Mouse (Mus musculus) olfactory bulb, adult 2 months (tissue): ENCODE results near the gene Svs3b. TPM values are rescaled to one million over a fixed set of nuclear protein-coding genes. Genes with fewer than 3 reads are reported as not detected.
"Not testable (repeated sequence)": the region's sequence is repeated elsewhere in the genome, so short reads cannot be mapped to it uniquely, and the experiment has no call there.

ENCODE experiments used
- H3K27ac ChIP-seq: fragments of 200-500 bp; 2 replicates; pipeline ENCODE4 v1.5.1; 2012; ENCODE audit warnings: low read depth, low read length; ENCODE audit not compliant: insufficient read depth
- H3K4me1 ChIP-seq: fragments of 200-500 bp; 2 replicates; pipeline ENCODE4 v1.6.1; 2012; ENCODE audit warnings: low read length; ENCODE audit not compliant: control insufficient read depth, insufficient read depth
- H3K4me3 ChIP-seq: fragments of 200-500 bp; 2 replicates; pipeline ENCODE4 v1.5.1; 2012; ENCODE audit warnings: mild to moderate bottlenecking, low read depth, low read length, moderate library complexity; ENCODE audit not compliant: insufficient read depth
- CTCF ChIP-seq: fragments of 200-500 bp; IDR thresholded peaks from 2 replicates; pipeline ENCODE4 v1.5.1; 2012; ENCODE audit warnings: low read depth, mild to moderate bottlenecking, low read length, moderate library complexity; ENCODE audit not compliant: insufficient read depth
- POLR2A ChIP-seq: fragments of 200-500 bp; IDR thresholded peaks from 2 replicates; pipeline ENCODE4 v1.6.1; 2012; ENCODE audit warnings: mild to moderate bottlenecking, low read depth, low read length, moderate library complexity; ENCODE audit not compliant: insufficient read depth
- WGBS: fragments of 180-500 bp; shearing (Covaris S2); methylation state at CpG from one replicate; pipeline ENCODE4 v1.1.7; 2018; 5-methylcytosine and 5-hydroxymethylcytosine counted together
- polyA plus RNA-seq: library from polyadenylated mRNA; stranded (reverse); fragments of >200 nt; gene quantifications from 2 replicates; pipeline ENCODE4 v1.2.4, GENCODE M21; 2012; ENCODE audit warnings: low replicate concordance; ENCODE audit not compliant: missing spikeins, insufficient read depth, insufficient read length

The Svs3b gene
- polyA plus RNA-seq = not detected in 2 replicates

DNA sequence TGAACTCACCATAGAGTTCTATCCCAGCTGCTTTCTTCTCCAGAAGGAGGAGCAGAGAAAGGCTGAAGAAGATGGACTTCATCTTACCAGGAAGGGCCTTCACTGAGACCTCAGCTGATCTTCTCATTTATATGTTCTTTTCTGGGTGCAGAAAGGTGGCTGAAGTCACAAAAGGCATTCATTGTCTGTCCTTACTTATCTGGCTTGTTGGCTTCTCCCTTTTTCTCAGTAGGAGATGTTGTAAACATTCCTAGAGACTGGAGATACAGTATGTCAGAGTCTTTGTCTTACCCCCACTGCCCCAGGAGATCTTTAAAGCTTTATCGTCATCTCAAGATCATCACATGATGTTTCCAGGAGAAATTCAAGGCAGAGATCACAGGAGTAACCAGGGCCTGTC lies at the start of gene Svs3b:
TSS of gene Svs3b (minus strand) at position 101 of the 400 bp plus-strand sequence.
- H3K4me1 ChIP-seq, H3K4me3 ChIP-seq, H3K27ac ChIP-seq: not testable (repeated sequence)
- 82% methylated on average over 1 of the region's 1 CpGs for WGBS

- H3K27ac ChIP-seq, H3K4me1 ChIP-seq, H3K4me3 ChIP-seq: not testable (repeated sequence)
- 82% methylated on average over 1 of the region's 1 CpGs for WGBS
Observed at GRCm38 (mm10) chr2:164288968-164289367, 32.5 kb upstream of the Svs3b start, which contains the start of gene Svs3a. Gene Svs3a, plus strand, starts transcription at chr2:164289268.

DNA sequence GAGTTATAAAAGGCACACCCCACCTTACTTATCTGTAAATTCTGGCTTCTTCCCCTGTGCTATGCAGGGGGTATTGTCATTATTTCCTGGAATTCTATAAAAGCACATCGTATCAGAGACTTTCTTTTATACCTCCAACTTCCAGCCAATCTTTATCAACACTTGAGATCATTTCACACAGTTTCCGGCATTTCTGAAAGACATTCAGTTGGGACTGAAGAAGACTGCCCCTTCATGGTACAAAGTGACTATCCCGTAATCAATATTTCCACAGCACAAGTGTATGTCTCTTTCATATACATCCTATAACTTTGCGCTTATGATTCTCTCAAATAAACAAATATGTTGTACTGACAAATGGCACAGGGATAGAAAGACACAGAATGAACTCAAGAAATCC lies 21.9 kb upstream of the Svs3b start, which contains the start of gene Svs4:
TSS of gene Svs4 (minus strand) at position 101 of the 400 bp plus-strand sequence.
- 91% methylated on average over 4 of the region's 4 CpGs for WGBS
- Histone ChIP-seq H3K27ac (no peak within 1 kb of the TSS), H3K4me3 (no peak within 1 kb of the TSS), H3K4me1 (no peaks in the 10 kb centered on the region)
- no peak for TF ChIP-seq POLR2A
- no peak for TF ChIP-seq CTCF

DNA sequence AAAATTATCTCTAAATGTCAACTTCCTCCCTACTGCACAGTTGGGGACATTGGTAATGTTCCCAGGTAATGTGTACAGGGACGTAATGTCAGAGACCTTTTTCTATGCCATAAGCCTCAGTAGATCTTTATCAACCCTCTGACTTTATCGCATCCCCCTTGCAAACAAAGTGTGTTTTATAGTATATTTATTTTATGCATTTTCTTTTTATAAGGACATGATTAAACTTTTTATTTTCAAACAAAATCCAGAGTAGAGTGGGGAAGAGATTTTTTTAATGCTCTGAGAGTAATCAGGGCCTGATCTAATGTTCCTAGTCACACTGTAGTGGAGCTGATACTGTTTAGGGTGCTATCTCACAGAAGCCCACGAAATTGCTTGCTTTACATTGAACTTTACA lies 18.1 kb downstream of the Svs3b start, which contains the start of gene Svs2:
TSS of gene Svs2 (minus strand) at position 101 of the 400 bp plus-strand sequence.
- H3K4me3 ChIP-seq = no peak within 1 kb of the TSS
- no peak within 1 kb of the TSS for H3K27ac ChIP-seq
- WGBS = 90% methylated on average over 3 of the region's 3 CpGs
- TF ChIP-seq CTCF (no peak), POLR2A (no peak)
- no peaks in the 10 kb centered on the region for H3K4me1 ChIP-seq

GRCm38 (mm10) chr2:164232671-164233070 lies 23.8 kb downstream of the Svs3b start:
- no peaks in the 10 kb centered on the region for H3K4me1 ChIP-seq
- H3K4me3 ChIP-seq = no peak overlapping the region
- H3K27ac ChIP-seq = no peak overlapping the region
- TF ChIP-seq POLR2A (no peak), CTCF (no peak)
- 92% methylated on average over 8 of the region's 8 CpGs for WGBS

DNA sequence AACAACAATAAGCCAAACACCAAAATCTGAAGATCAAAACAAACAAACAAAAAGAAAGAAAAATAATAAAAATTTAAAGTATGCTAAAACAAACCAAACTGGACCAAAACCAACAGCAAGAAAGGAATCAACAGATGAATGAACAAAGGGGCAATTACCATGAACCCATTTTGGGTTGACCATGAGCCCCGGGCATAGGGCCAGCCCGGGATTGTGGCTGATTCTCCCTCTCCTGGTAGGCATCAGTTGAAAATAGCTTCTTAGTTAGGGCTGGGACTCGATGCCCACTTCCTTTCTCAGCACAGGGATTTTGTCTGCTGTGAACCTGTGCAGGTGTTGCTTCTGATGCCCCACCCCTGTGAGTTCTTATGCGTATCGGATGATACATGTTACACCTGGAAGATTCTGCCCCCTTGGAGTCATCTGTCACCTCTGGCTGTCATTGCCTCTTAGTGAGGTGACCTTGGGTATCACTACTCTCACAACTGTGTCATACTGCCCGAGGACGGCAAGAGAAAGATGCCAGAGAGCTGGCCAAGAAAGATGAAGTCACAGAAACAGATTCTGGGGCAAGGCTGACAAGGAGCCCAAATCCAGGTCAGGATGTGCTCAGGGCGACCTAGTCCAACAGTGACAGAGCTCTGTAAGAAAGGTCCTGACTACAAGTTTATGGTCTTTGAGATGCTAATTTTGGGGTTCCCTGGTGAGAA lies 27.9 kb downstream of the Svs3b start:
- no peaks in the 10 kb centered on the region for H3K4me1 ChIP-seq
- H3K27ac ChIP-seq = no peak overlapping the region
- H3K4me3 ChIP-seq = no peak overlapping the region
- whole genome bisulfite sequencing = 70% methylated on average over 8 of the region's 8 CpGs
- no peak for TF ChIP-seq CTCF
- no peak for TF ChIP-seq POLR2A

GRCm38 (mm10) chr2:164221522-164221921 lies 34.9 kb downstream of the Svs3b start, which contains the start of gene Wfdc15b:
Gene Wfdc15b, minus strand, starts transcription at chr2:164221660.
- WGBS = 80% methylated on average over 11 of the region's 11 CpGs
- Histone ChIP-seq H3K4me1 (no peaks in the 10 kb centered on the region), H3K27ac (no peak within 1 kb of the TSS), H3K4me3 (no peak within 1 kb of the TSS)
- no peak for TF ChIP-seq CTCF
- TF ChIP-seq POLR2A = no peak

DNA sequence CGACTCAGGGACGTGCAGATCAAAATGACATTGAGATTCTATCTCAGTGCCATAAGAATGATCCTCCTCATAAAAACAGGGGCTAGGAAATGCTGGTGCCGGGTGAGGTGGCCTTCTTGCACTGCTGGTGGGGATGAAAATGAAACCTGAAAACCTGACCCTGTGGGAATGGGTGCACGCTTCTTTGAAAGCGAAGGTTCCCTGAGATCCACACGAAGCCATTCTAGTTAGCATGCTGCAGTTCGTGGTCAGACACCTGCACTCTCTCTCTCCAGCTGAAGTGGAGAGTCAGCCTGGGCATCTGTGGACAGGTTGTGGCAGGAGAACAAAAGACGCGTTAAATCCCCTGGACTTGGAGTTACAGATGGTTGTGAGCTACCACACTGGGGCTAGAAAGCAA lies 37.1 kb downstream of the Svs3b start:
- 91% methylated on average over 9 of the region's 9 CpGs for WGBS
- no peaks in the 10 kb centered on the region for H3K4me1 ChIP-seq
- H3K4me3 ChIP-seq = no peak overlapping the region
- no peak for TF ChIP-seq POLR2A
- TF ChIP-seq CTCF = no peak
- no peak overlapping the region for H3K27ac ChIP-seq

DNA sequence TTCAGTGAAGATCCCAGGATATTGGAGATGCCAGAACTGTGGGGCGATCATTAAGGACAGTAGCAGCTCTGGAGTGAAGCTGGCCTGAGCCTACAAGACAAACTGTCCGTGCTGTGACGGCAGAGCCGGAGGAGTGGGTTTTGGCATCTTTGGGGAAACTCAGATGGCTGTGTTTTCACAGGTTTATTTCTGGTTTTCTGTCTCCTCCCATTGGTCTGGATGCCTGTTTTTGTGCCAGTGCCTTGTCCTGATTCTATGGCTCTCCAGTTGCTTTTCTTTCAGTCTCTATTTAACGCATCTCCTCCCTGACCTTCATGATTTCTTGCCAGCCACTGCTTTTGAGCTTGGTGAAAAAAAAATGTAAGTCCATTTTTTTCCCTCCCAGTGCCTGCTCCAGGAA lies 43.7 kb downstream of the Svs3b start:
- Histone ChIP-seq H3K4me1 (no peaks in the 10 kb centered on the region), H3K4me3 (no peak overlapping the region), H3K27ac (no peak overlapping the region)
- WGBS = 80% methylated on average over 5 of the region's 5 CpGs
- no peak for TF ChIP-seq CTCF
- TF ChIP-seq POLR2A = no peak
